Mouse (Mus musculus): ENCODE measurements around the gene Gm382.

Gene Gm382

GRCm38 (mm10) chrX:127039672-127040071 is at the start of gene Gm382:
Gene Gm382, plus strand, starts transcription at chrX:127039972.
- no peak for DNase-seq

- DNase-seq, result no peak
These were observed 30.4 kb downstream of the Gm382 start for GRCm38 (mm10) chrX:127070179-127070578.

- no peak for DNase-seq
These were observed 51.5 kb downstream of the Gm382 start for GRCm38 (mm10) chrX:127091282-127091681.

DNA sequence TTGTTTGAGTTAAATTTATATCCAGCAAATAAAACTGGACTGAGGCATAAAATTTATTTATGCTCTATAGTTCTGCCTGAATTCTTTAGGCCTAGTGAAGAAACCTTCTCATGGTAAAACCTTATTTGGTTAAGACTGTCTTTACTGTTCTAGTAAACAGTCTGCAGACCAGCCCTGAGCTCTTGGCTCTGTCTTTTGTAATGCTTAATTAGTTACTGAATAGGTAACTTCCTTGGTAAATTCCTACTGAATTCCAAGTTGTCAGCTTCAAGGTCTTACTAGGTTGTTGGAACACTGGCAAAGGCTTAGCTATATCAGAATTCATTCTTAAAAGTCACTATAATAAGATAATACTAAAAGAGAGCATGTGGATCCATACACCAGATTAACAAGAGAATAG is 53.3 kb downstream of the Gm382 start:
- no peak for DNase-seq

GRCm38 (mm10) chrX:127093961-127094360 is 54.2 kb downstream of the Gm382 start:
- DNase-seq, result no peak

DNA sequence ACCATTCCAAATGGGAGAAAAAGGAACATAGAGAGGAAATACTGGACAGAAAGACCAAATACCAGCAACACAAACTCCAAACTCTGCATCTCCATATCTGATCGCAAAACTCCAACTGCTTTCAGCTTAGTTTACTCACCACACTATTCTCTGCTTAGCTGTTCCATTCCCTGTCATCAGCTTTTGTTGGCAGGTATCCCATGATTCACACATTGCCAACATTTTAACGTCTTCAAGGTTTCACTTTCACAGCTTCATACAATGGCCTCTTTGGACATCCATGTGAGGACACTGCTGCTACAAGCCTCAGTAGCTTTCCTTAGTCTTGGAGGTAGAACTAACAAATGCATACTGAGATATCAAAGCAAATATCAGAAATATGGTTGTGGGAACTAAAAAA is 64.6 kb downstream of the Gm382 start:
- no peak for DNase-seq
